Mouse (Mus musculus) right cerebral cortex, postnatal 36 days (tissue): ENCODE results near the gene Sorbs2.

ENCODE experiments used
- DNase-seq, 2 experiments: peaks; one replicate each; pipeline ENCODE4 v3.0.0; 2022; ENCODE audit warnings: low spot score in 2 of 2, mixed read lengths in 1 of 2

Gene Sorbs2

GRCm38 (mm10) chr8:45579714-45580543 lies 72.3 kb downstream of the Sorbs2 start:
- no peak for DNase-seq

GRCm38 (mm10) chr8:45580544-45580866 lies 72.9 kb downstream of the Sorbs2 start:
- no peak for DNase-seq

- DNase-seq: no peak
Observed at GRCm38 (mm10) chr8:45583856-45584255, 76.3 kb downstream of the Sorbs2 start.

GRCm38 (mm10) chr8:45584390-45585052 lies 76.9 kb downstream of the Sorbs2 start:
- DNase-seq: no peak

GRCm38 (mm10) chr8:45585158-45585557 lies 77.6 kb downstream of the Sorbs2 start:
- DNase-seq: no peak

- no peak for DNase-seq
Observed at GRCm38 (mm10) chr8:45587011-45587410, 79.4 kb downstream of the Sorbs2 start.

- no peak for DNase-seq
Observed at GRCm38 (mm10) chr8:45591888-45592287, 84.3 kb downstream of the Sorbs2 start.

GRCm38 (mm10) chr8:45593711-45594110 lies 86.1 kb downstream of the Sorbs2 start:
- DNase-seq: peak; percentile 79 to 91

- no peak for DNase-seq
Observed at GRCm38 (mm10) chr8:45595983-45596382, 88.4 kb downstream of the Sorbs2 start.

GRCm38 (mm10) chr8:45596591-45596990 lies 89.0 kb downstream of the Sorbs2 start:
- DNase-seq: no peak

- no peak for DNase-seq
Observed at GRCm38 (mm10) chr8:45597631-45598420, 90.2 kb downstream of the Sorbs2 start.

- DNase-seq: no peak
Observed at GRCm38 (mm10) chr8:45598883-45599282, 91.3 kb downstream of the Sorbs2 start.

- no peak for DNase-seq
Observed at GRCm38 (mm10) chr8:45602019-45602418, 94.4 kb downstream of the Sorbs2 start.

GRCm38 (mm10) chr8:45605419-45605818 lies 97.8 kb downstream of the Sorbs2 start:
- no peak for DNase-seq

GRCm38 (mm10) chr8:45607012-45607411 lies 99.4 kb downstream of the Sorbs2 start:
- DNase-seq: no peak

GRCm38 (mm10) chr8:45608413-45608812 lies 100.8 kb downstream of the Sorbs2 start:
- DNase-seq: no peak

GRCm38 (mm10) chr8:45610426-45611215 lies 103.0 kb downstream of the Sorbs2 start:
- DNase-seq: no peak

GRCm38 (mm10) chr8:45611320-45611719 lies 103.7 kb downstream of the Sorbs2 start:
- DNase-seq: no peak

- DNase-seq: no peak
Observed at GRCm38 (mm10) chr8:45614610-45615009, 107.0 kb downstream of the Sorbs2 start.

- DNase-seq: no peak
Observed at GRCm38 (mm10) chr8:45615050-45615449, 107.5 kb downstream of the Sorbs2 start.

GRCm38 (mm10) chr8:45615551-45615950 lies 108.0 kb downstream of the Sorbs2 start:
- DNase-seq: no peak
